Comparison of ENCODE assay signal across 16 mouse cellular contexts in genomic region chr19:60959706-60960230, GRCm38 (mm10).
DNase-seq lines count a peak whose midpoint lies in the region; ATAC-seq and TF ChIP-seq lines count a peak whose summit lies in the region.
"Had no signal": no experiment of that assay in that cellular context is flagged by ENCODE, and none has a peak within 500 bp of the region (broad histone marks: within the 10 kb centered on the region; RNA-seq: fewer than 3 reads in every experiment).

No protein-coding gene starts in this region.

- H3K4me1 ChIP-seq in kidney, embryonic 14.5 days (ENCODE audit: control insufficient read depth, insufficient read depth, low read length): no peaks in the 10 kb centered on the region
- no peaks in the 10 kb centered on the region for H3K4me1 ChIP-seq in kidney, postnatal 0 days (replicated peaks; ENCODE audit: insufficient read depth, low read length)
- H3K4me1 ChIP-seq: embryonic facial prominence, embryonic 15.5 days; midbrain, embryonic 15.5 days had no signal

- DNase-seq in gastrocnemius, adult 2 months: peak; percentile 28
- no peak for DNase-seq in gastrocnemius, adult 8-10 months (ENCODE audit: low spot score in 2 of 2)
- peak; percentile 32 for DNase-seq in kidney, adult 9 months
- peak; percentile 46 for DNase-seq in kidney, postnatal 0 days (ENCODE audit: low spot score)
- peak; percentile 49 for DNase-seq in lung, postnatal 14 days
- DNase-seq in yolk sac, embryonic 10.5 days (ENCODE audit: low spot score): no peak
- DNase-seq in right cerebral cortex, postnatal 4 days: no peak
- DNase-seq: adrenal gland, postnatal 25 days; cerebellum, adult 8-10 months; thymus, postnatal 14 days had no signal

- H3K9me3 ChIP-seq in kidney, embryonic 14.5 days (ENCODE audit: control insufficient read depth, low read length): no peaks in the 10 kb centered on the region
- no peaks in the 10 kb centered on the region for H3K9me3 ChIP-seq in kidney, postnatal 0 days (replicated peaks; ENCODE audit: low read length)
- H3K9me3 ChIP-seq: embryonic facial prominence, embryonic 15.5 days; midbrain, embryonic 15.5 days had no signal

- H3K4me2 ChIP-seq in kidney, embryonic 14.5 days (replicated peaks; ENCODE audit: low read depth, low read length): no peak overlapping the region
- H3K4me2 ChIP-seq in kidney, postnatal 0 days (ENCODE audit: low read length): no peak overlapping the region
- H3K4me2 ChIP-seq: embryonic facial prominence, embryonic 15.5 days; hindbrain, embryonic 14.5 days; liver, embryonic 11.5 days; midbrain, embryonic 15.5 days had no signal

- H3K4me3 ChIP-seq in gastrocnemius, adult 2 months: no peak overlapping the region
- H3K4me3 ChIP-seq in kidney, embryonic 14.5 days (ENCODE audit: low read length): no peak overlapping the region
- no peak overlapping the region for H3K4me3 ChIP-seq in kidney, postnatal 0 days (replicated peaks; ENCODE audit: low read depth, low read length)
- H3K4me3 ChIP-seq: embryonic facial prominence, embryonic 15.5 days; midbrain, embryonic 15.5 days had no signal

- H3K9ac ChIP-seq in kidney, embryonic 14.5 days (ENCODE audit: low read depth, low read length): no peak overlapping the region
- no peak overlapping the region for H3K9ac ChIP-seq in kidney, postnatal 0 days (ENCODE audit: low read depth, low read length)
- H3K9ac ChIP-seq: embryonic facial prominence, embryonic 15.5 days; hindbrain, embryonic 14.5 days; midbrain, embryonic 15.5 days had no signal

- H3K36me3 ChIP-seq in kidney, embryonic 14.5 days (ENCODE audit: control insufficient read depth, insufficient read depth, low read length): no peaks in the 10 kb centered on the region
- H3K36me3 ChIP-seq in kidney, postnatal 0 days (ENCODE audit: insufficient read depth, low read length): no peaks in the 10 kb centered on the region
- H3K36me3 ChIP-seq: embryonic facial prominence, embryonic 15.5 days; midbrain, embryonic 15.5 days had no signal

- ATAC-seq in kidney, embryonic 14.5 days (ENCODE audit: low FRiP score, low TSS enrichment): no peak
- ATAC-seq in kidney, postnatal 0 days (replicated peaks; ENCODE audit: low FRiP score, low read depth): no peak
- ATAC-seq: intestine, postnatal 0 days; midbrain, embryonic 15.5 days had no signal

- WGBS in kidney, embryonic 14.5 days: 53% methylated on average over 1 of the region's 1 CpGs
- 45% methylated on average over 1 of the region's 1 CpGs for WGBS in kidney, postnatal 0 days

- intact Hi-C loops in gastrocnemius, adult 2 months (cut with DNase I): no loop called here

- H3K27ac ChIP-seq in gastrocnemius, adult 2 months: 0 out of 2 replicates have a peak overlapping the region, but pooled peaks have one; percentile 20
- H3K27ac ChIP-seq in kidney, embryonic 14.5 days (ENCODE audit: low read depth, low read length): no peak overlapping the region
- H3K27ac ChIP-seq in kidney, postnatal 0 days: no peak overlapping the region
- H3K27ac ChIP-seq: embryonic facial prominence, embryonic 15.5 days; hindbrain, embryonic 14.5 days; midbrain, embryonic 15.5 days had no signal

- no peaks in the 10 kb centered on the region for H3K27me3 ChIP-seq in kidney, embryonic 14.5 days (ENCODE audit: control insufficient read depth, insufficient read depth, low read length)
- H3K27me3 ChIP-seq in kidney, postnatal 0 days (ENCODE audit: insufficient read depth, low read length): no peaks in the 10 kb centered on the region
- H3K27me3 ChIP-seq: embryonic facial prominence, embryonic 15.5 days; midbrain, embryonic 15.5 days had no signal

- no peak for TF ChIP-seq CTCF in gastrocnemius, adult 2 months (IDR thresholded peaks at IDR 0.05)
- TF ChIP-seq CTCF in kidney, postnatal 0 days (IDR thresholded peaks at IDR 0.05; ENCODE audit: low read depth): no peak

Comparison
In these comparisons a context has a peak if more than half of its experiments do, and no peak if none do; other contexts are left out.
1. DNase-seq: peak in gastrocnemius, adult 2 months (single experiment), kidney, adult 9 months (single experiment), kidney, postnatal 0 days (single experiment) and lung, postnatal 14 days (single experiment); none in gastrocnemius, adult 8-10 months (0 of 2), yolk sac, embryonic 10.5 days (single experiment) and right cerebral cortex, postnatal 4 days (single experiment).